Mouse (Mus musculus): Measurements from ENCODE around the gene Nadk2. TPM values are rescaled to one million over a fixed set of nuclear protein-coding genes. Genes with fewer than 3 reads are reported as not detected.

Nadk2 gene
- total RNA-seq, 2 experiments from 2014 or later: 62.5 to 70.2 TPM

DNA sequence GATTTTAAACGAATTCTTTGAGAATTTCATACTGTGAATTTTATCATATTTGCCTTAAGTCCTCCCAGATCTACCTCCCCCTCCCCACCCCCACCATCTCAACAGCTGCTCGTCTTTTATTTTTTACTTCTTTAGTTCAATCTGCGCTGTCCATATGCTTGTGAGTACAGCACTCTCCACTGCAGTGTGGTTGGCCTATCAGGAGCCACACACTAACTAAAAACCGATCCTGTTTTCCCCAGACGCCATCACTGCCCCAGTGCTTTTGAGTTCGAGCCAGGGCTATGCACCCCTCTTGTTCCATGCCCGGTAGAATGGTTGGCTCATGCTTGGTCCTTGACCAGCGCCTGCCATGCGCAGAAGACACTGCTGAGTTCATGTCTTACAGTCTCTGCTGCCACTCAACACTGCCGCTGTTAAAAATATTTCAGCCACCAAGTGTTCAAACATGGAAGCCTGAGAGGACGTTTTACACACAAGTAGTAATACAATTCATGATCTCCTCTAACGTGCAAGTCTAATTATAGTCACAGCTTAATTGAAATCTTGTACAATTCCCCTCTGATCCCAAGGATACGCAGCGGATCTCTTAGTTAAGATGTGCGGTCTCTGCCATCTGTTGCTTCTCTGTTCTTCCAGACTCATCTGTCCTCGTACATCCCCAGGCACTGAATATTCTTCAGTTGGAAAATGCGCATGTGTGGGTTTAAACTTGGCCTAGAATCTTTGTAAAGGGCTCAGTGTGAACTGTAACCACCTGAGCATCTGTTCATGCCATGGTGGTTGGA is 17.0 kb downstream of the Nadk2 start:
- DNase-seq (ENCODE audit: low spot score in 2 of 2): peak in 1 of 2 experiments; percentile 36

DNA sequence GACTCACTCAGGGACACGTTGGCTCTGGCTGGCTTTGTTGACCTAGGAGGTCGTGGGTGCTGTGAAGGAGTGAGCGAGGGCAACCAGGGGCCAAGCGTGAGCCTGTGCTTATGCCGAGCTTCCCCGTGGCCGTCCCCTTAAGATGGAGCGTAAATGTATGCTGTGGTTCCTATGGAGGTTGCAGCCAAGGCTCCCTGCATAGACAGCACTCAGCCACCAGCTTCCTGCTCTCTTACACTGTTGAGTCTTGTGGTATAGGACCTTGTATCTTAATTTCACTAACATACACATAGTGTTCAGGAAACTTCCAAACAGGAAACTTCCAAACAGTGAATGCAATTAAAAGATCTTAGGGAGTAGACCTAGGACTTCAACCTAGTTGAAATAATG is 17.6 kb downstream of the Nadk2 start:
- DNase-seq (ENCODE audit: low spot score in 2 of 2): no peak

- no peak for DNase-seq (ENCODE audit: low spot score in 2 of 2)
Observed at GRCm38 (mm10) chr15:9089136-9089720, 18.2 kb downstream of the Nadk2 start.

GRCm38 (mm10) chr15:9090662-9091061 is 19.6 kb downstream of the Nadk2 start:
- DNase-seq (ENCODE audit: low spot score in 2 of 2): no peak

DNA sequence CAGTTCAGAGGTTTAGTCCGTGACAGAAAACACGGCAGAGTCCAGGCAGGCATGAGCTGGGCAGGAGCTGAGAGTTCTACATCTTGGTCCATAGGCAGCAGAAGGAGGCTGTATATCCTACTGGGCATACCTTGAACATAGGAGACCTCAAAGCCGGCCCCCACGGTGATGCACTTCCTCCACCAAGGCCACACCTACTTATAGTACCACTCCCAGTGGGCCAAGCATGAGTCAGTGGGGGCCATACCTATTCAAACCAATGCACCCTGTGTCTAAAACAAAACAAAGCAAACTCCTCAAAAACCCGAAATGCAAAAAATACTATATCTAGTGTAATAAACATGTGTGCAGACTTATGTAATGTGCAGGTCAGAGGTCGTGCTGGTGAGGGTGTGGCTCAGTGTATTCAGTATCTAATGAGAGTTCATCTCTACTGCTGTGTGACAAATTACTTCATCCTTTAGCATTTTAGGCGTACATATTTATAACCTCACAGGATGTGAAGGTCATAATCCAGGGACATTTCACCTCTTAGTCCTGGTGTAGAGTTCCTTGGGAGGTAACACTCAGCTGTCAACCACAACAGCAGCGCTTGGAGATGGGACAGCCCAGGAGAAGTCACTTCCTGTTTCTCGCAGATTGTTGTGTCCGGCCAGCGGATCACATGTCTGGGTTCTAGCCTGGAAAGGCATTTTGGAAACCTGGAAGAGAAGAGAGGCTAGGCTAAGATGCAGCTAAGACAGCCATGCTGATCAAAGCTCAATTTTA is 22.7 kb downstream of the Nadk2 start:
- DNase-seq (ENCODE audit: low spot score in 2 of 2): no peak

DNA sequence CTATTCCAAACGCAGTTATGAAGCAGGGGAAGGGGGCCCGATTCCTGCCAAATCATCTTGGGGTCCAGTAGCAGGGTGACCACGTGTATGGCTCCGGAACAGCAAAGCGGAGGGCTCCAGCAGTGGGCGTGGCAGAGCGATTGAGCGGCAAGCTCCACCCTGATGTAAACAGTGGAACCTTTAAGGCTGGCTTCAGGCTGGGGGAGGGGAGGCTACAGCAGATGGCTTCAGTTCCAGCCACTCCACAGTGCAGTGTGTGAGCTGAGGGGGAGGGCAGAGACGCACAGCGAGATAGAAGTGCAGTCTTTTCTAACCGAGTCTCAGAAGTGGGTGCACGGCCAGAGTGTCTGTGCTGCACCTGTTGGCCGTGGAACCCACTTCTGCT is 23.3 kb downstream of the Nadk2 start:
- peak; percentile 28 to 71 for DNase-seq (ENCODE audit: low spot score in 2 of 2)

DNA sequence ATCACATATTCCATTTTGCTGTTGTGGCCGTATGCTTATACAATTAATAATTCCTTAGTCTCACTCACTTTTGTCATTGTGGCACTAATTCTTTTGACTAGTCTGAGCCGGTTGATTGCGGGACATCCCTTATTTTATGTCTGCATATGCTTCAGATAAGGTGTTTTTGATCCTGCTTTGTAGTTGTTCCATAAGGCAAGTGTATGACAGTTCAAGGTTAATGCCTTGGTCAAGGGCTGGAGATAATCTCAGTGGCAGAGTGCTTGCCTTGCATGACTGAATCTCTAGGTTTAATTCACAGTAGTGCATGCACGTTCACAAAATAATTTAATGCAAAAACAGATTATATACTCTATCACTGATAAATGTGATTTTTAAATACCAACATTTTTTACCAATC is 25.8 kb downstream of the Nadk2 start:
- DNase-seq (ENCODE audit: low spot score in 2 of 2): no peak

GRCm38 (mm10) chr15:9100446-9101077 is 29.5 kb downstream of the Nadk2 start:
- DNase-seq (ENCODE audit: low spot score in 2 of 2): no peak

- DNase-seq (ENCODE audit: low spot score in 2 of 2): no peak
Observed at GRCm38 (mm10) chr15:9106303-9107074, 35.4 kb downstream of the Nadk2 start.

DNA sequence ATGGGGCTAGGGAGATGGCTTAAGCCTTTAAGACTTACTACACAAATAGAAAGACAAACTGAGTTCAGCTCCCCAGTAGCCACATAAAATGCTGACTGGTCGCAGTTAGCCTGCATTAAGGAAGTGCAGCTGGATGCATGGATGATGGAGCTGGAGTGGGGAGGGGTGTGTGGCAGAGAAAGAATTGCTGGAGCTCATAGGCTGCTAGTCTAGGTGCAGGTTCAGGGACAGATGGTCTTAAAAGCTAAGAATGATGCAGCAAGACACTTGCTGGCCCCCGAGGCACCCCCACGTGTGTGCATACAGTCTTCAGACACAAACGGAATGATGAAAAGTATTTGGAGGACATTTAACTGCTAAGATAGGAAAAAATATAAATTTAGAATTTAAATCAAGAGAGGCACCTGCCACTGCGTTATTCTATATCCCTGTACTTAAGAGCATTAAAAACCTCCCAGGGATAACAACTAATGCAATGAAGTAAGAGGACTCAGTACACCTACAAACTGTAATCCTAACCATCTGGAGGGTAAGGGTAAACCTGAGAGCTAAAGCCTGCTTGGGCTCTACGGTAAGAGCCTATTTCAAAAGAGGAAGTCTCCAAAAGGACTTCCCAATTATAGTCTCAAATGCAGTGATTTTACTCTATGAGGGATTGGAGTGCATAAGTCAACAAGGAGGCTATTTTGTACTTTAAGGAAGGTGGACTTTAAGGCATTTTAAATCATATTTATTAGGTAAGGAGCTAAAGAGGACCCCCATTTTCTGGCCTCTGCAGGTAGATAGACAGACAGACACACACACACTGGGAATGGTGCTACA is 39.7 kb downstream of the Nadk2 start:
- no peak for DNase-seq (ENCODE audit: low spot score in 2 of 2)

- DNase-seq (ENCODE audit: low spot score in 2 of 2): no peak
Observed at GRCm38 (mm10) chr15:9111648-9112047, 40.6 kb downstream of the Nadk2 start.

DNA sequence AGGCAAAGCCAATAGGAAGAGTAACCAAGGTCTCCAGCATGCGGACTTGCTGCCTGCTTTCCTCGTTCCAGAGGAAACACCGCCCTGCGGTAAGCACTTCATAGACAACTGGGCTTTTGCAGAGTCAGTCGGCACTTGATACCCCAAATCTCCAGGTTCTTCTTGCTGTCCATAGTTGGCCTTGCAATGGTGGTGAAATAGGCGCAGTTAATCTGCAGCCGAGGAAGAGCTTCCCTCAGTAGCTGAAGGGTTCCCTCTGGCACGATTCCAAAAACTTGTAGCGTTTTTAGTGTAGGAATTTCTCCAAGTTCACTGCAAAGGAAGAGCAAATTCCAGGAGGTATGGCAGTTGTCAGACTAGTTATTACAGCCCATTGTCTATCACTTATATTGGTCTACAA is 42.5 kb downstream of the Nadk2 start:
- DNase-seq (ENCODE audit: low spot score in 2 of 2): no peak

- DNase-seq (ENCODE audit: low spot score in 2 of 2): no peak
Observed at GRCm38 (mm10) chr15:9114131-9114530, 43.1 kb downstream of the Nadk2 start.

DNA sequence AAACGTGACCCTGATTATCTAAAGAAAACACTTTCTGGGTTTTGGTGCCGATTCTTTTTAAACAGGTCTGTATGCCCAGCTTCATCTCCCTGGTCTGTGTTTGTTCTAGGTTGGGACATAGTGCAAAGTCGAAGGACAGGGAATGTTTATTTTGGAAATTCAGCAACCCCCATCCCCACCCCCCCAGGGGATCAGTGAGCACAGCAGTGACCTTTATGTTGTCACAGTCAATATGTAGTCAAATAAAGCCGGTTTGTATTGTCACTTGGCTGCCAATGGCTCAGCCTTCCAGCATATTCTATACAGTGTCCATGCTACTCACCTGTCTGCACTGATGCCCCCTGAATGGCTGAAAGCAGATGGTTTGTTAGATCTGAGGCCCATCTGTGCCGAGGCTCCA is 43.5 kb downstream of the Nadk2 start:
- no peak for DNase-seq (ENCODE audit: low spot score in 2 of 2)

DNA sequence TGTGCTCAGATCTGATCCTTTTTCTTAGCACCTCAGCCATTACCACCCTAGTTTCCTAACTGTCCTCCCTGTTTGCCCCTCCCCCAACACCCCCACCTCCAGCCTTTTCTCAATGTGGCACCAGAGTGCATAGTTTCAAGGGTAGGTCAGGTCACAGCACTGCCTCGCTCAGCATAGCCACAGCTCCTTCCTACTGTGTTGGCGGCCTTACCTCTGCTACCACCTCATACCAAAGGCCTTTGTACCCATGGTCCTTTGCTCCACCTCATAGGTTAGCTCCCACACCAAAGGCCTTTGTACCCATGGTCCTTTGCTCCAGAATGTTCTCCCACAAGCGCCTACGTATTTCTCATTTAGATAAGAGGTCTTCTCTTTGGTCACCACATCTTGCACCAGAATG is 47.8 kb downstream of the Nadk2 start:
- no peak for DNase-seq (ENCODE audit: low spot score in 2 of 2)

DNA sequence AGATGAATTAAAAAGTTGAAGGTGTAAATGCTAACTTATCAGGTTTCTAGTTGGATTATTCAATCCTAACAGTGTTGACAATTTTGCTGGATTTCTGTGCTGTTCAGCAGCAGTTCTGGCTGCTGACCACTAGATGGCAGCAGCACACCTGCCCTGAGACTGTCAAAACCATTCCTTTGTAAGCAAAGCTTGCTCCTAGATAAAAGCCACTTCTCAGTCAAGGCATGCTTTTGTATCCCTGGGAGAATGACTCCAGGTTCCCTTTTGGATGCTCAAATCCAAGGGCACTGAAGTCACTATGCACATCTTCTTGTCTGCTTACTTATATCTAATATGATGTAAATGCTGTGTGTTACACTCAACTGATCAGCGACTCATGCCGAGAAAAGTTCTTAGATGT is 49.0 kb downstream of the Nadk2 start:
- peak in 1 of 2 experiments; percentile 70 for DNase-seq (ENCODE audit: low spot score in 2 of 2)

- DNase-seq (ENCODE audit: low spot score in 2 of 2): no peak
Observed at GRCm38 (mm10) chr15:9122989-9123388, 51.9 kb downstream of the Nadk2 start.

- DNase-seq (ENCODE audit: low spot score in 2 of 2): no peak
Observed at GRCm38 (mm10) chr15:9124856-9125255, 53.8 kb downstream of the Nadk2 start.

- no peak for DNase-seq (ENCODE audit: low spot score in 2 of 2)
Observed at GRCm38 (mm10) chr15:9127051-9127791, 56.2 kb downstream of the Nadk2 start.
